Mouse (Mus musculus): Measurements from ENCODE around the gene B9d1. TPM values are rescaled to one million over a fixed set of nuclear protein-coding genes. Genes with fewer than 3 reads are reported as not detected.

Gene B9d1
- polyA plus RNA-seq, 1 experiment from 2014 or later = 36.1 TPM

DNA sequence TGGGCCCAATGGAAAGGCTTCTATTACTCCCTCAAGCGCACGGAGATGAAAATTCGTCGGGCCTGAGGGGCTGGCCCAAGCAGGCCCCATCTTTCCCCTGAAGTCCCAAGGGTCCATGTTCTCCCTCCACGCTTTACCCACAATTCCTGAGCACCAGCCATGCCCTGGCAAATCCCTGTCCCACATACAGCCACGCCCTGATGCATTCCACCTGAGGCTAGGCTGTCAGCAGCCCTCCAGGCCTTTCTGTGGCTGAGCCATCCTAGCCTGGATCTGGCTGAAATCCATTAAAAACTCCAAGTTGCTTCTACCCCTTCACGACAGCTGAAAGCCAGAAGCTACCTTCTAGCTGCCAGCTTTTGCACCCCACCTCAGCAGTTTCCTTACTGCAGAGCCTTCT, 17.0 kb upstream of the B9d1 start:
- peaks cover 34% of the 10 kb centered on the region for H3K36me3 ChIP-seq (ENCODE audit: control insufficient read depth, insufficient read depth)
- 87% methylated on average over 7 of the region's 7 CpGs for WGBS
- no peak overlapping the region for H3K4me2 ChIP-seq (ENCODE audit: low read length)
- no peak overlapping the region for H3K4me3 ChIP-seq (replicated peaks; ENCODE audit: low read length)
- H3K4me1 ChIP-seq (replicated peaks; ENCODE audit: control insufficient read depth, insufficient read depth, low read length) = peaks cover 74% of the 10 kb centered on the region
- no peak for ATAC-seq
- peak overlapping the region; percentile 53; the same call in 1 of the 2 replicates for H3K27ac ChIP-seq (ENCODE audit: low read length)
- H3K27me3 ChIP-seq (replicated peaks; ENCODE audit: control insufficient read depth, insufficient read depth, low read length) = no peaks in the 10 kb centered on the region
- H3K9ac ChIP-seq (replicated peaks; ENCODE audit: low read depth, low read length) = no peak overlapping the region
- no peaks in the 10 kb centered on the region for H3K9me3 ChIP-seq (ENCODE audit: control insufficient read depth, low read length)

DNA sequence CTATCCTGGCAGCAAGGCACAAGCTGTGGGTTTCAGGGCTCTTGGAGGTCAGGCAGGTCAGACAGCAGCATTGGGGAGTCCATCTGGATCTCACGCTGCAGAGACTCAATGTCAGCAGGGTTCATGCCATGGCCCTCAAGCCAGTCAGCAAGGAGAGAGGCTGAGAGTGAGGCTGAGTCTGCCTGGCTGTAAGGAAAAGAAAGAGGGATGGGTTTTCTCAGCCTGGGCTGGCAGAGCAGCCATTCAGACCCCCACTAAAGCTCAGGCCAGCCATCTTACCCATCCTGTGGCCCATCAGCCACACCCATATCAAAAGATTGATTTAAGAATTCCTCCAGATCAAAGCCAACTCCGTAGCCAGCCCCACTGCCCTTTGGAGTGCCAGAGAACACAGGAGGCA, 15.9 kb upstream of the B9d1 start:
- WGBS = 94% methylated on average over 2 of the region's 2 CpGs
- H3K36me3 ChIP-seq (ENCODE audit: control insufficient read depth, insufficient read depth) = peaks cover 34% of the 10 kb centered on the region
- H3K4me2 ChIP-seq (ENCODE audit: low read length) = no peak overlapping the region
- no peak overlapping the region for H3K4me3 ChIP-seq (replicated peaks; ENCODE audit: low read length)
- H3K4me1 ChIP-seq (replicated peaks; ENCODE audit: control insufficient read depth, insufficient read depth, low read length) = peaks cover 73% of the 10 kb centered on the region
- ATAC-seq = no peak
- H3K27ac ChIP-seq (ENCODE audit: low read length) = peak overlapping the region; percentile 24; the same call in 1 of the 2 replicates
- H3K9ac ChIP-seq (replicated peaks; ENCODE audit: low read depth, low read length) = no peak overlapping the region
- H3K9me3 ChIP-seq (ENCODE audit: control insufficient read depth, low read length) = no peaks in the 10 kb centered on the region
- H3K27me3 ChIP-seq (replicated peaks; ENCODE audit: control insufficient read depth, insufficient read depth, low read length) = no peaks in the 10 kb centered on the region

GRCm38 (mm10) chr11:61489874-61490273, 15.1 kb upstream of the B9d1 start:
- H3K4me2 ChIP-seq (ENCODE audit: low read length) = no peak overlapping the region
- peaks cover 65% of the 10 kb centered on the region for H3K4me1 ChIP-seq (replicated peaks; ENCODE audit: control insufficient read depth, insufficient read depth, low read length)
- no peaks in the 10 kb centered on the region for H3K27me3 ChIP-seq (replicated peaks; ENCODE audit: control insufficient read depth, insufficient read depth, low read length)
- H3K4me3 ChIP-seq (replicated peaks; ENCODE audit: low read length) = no peak overlapping the region
- peaks cover 34% of the 10 kb centered on the region for H3K36me3 ChIP-seq (ENCODE audit: control insufficient read depth, insufficient read depth)
- ATAC-seq = no peak
- H3K27ac ChIP-seq (ENCODE audit: low read length) = no peak overlapping the region
- no peaks in the 10 kb centered on the region for H3K9me3 ChIP-seq (ENCODE audit: control insufficient read depth, low read length)
- 90% methylated on average over 8 of the region's 8 CpGs for WGBS
- H3K9ac ChIP-seq (replicated peaks; ENCODE audit: low read depth, low read length) = no peak overlapping the region; the same call in 1 of the 2 replicates

DNA sequence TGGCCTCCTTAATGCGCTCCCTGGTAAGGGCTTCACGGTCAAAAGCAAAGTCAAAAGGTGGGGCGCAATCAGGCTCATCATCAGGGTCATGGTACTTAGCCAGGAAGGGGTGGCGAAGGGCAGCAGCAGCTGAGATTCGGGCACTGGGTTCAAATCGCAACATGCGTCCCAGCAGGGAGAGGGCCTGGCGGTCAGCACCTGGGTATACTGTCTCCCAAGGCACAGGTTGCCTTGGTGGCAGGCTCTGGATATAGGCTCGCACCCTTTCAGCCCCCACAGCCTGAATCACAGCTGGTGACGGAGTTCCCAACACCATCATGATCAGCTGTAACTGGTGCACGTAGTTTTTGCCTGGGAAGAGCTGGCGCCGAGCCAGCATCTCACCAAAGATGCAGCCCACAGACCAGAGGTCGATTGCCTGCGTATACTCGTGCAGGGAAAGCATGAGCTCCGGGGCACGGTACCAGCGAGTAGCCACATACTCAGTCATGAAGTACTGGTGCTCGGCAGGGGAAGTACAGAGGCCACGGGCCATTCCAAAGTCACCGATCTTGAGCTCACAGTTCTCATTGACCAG, 13.9 kb upstream of the B9d1 start:
- no peak overlapping the region for H3K4me2 ChIP-seq (ENCODE audit: low read length)
- ATAC-seq = no peak
- H3K4me3 ChIP-seq (replicated peaks; ENCODE audit: low read length) = no peak overlapping the region
- H3K4me1 ChIP-seq (replicated peaks; ENCODE audit: control insufficient read depth, insufficient read depth, low read length) = peaks cover 56% of the 10 kb centered on the region
- H3K9ac ChIP-seq (replicated peaks; ENCODE audit: low read depth, low read length) = no peak overlapping the region
- H3K27ac ChIP-seq (ENCODE audit: low read length) = no peak overlapping the region
- H3K9me3 ChIP-seq (ENCODE audit: control insufficient read depth, low read length) = no peaks in the 10 kb centered on the region
- peaks cover 34% of the 10 kb centered on the region for H3K36me3 ChIP-seq (ENCODE audit: control insufficient read depth, insufficient read depth)
- WGBS = 88% methylated on average over 22 of the region's 22 CpGs
- no peaks in the 10 kb centered on the region for H3K27me3 ChIP-seq (replicated peaks; ENCODE audit: control insufficient read depth, insufficient read depth, low read length)

- WGBS = 73% methylated on average over 12 of the region's 12 CpGs
- no peak for ATAC-seq
- H3K4me1 ChIP-seq (replicated peaks; ENCODE audit: control insufficient read depth, insufficient read depth, low read length) = peaks cover 41% of the 10 kb centered on the region
Measured at GRCm38 (mm10) chr11:61492749-61493401, 12.1 kb upstream of the B9d1 start.

GRCm38 (mm10) chr11:61493525-61494128, 11.3 kb upstream of the B9d1 start:
- WGBS = under 1% methylated on average over 33 of the region's 50 CpGs
- no peaks in the 10 kb centered on the region for H3K9me3 ChIP-seq (ENCODE audit: control insufficient read depth, low read length)
- peak; percentile 57 for ATAC-seq
- peaks cover 34% of the 10 kb centered on the region for H3K4me1 ChIP-seq (replicated peaks; ENCODE audit: control insufficient read depth, insufficient read depth, low read length)
- peak overlapping the region; percentile 91 for H3K9ac ChIP-seq (replicated peaks; ENCODE audit: low read depth, low read length)
- peaks cover 28% of the 10 kb centered on the region for H3K36me3 ChIP-seq (ENCODE audit: control insufficient read depth, insufficient read depth)
- H3K27me3 ChIP-seq (replicated peaks; ENCODE audit: control insufficient read depth, insufficient read depth, low read length) = no peaks in the 10 kb centered on the region
- peak overlapping the region; percentile 92 for H3K27ac ChIP-seq (ENCODE audit: low read length)
- H3K4me3 ChIP-seq (replicated peaks; ENCODE audit: low read length) = peak overlapping the region; percentile 57
- H3K4me2 ChIP-seq (ENCODE audit: low read length) = peak overlapping the region; percentile 89

More at GRCm38 (mm10) chr11:61492749-61493401, 12.1 kb upstream of the B9d1 start:
- peak overlapping the region; percentile 92; the same call in 1 of the 2 replicates for H3K27ac ChIP-seq (ENCODE audit: low read length)
- H3K4me3 ChIP-seq (replicated peaks; ENCODE audit: low read length) = peak overlapping the region; percentile 57
- H3K36me3 ChIP-seq (ENCODE audit: control insufficient read depth, insufficient read depth) = peaks cover 34% of the 10 kb centered on the region
- H3K4me2 ChIP-seq (ENCODE audit: low read length) = peak overlapping the region; percentile 89
- peak overlapping the region; percentile 91 for H3K9ac ChIP-seq (replicated peaks; ENCODE audit: low read depth, low read length)
- no peaks in the 10 kb centered on the region for H3K9me3 ChIP-seq (ENCODE audit: control insufficient read depth, low read length)
- H3K27me3 ChIP-seq (replicated peaks; ENCODE audit: control insufficient read depth, insufficient read depth, low read length) = no peaks in the 10 kb centered on the region

DNA sequence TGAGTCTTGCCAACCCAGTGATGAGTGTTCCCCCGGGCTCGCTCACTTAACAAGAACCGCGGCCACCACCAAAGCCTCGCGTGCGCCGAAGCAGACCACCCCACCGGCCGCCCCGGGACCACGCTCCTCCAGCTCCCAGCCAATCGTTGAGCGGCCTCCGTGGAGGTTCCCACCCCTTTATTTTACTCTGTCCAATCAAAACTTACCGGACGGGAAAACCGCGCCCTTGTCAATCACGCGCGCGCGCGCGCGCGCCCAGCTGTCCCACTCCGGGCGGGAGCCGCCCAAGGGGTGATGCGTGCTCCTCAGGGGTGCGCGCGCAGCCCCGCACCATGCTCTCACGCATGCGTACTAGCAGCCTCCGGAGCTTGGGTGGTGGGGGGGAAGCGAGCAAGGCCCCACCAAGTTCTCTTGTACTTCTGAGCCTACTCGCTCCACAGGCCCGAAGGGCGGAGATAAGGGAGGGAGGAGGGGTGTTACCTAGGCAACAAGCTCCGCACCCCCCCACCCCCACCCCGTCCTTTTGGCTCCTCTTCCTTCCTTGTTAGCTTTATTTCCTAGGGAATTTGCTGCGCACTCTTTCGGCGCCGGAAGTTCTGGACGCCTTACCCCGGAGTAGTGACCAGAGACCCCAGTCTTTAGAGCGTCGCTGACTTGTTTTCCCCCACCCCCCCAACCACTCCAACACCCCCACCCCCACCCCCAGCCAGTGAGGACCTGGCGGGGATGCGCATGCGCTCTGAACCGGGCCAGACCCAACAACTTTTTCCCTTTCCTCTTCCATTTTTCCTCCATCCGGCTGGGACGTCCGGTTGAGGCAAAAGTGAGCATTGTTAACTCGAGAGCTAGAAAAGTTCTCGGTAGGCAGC, 10.6 kb upstream of the B9d1 start, which contains the start of gene Mapk7:
TSS of gene Mapk7 (minus strand) at position 278 of the 869 bp plus-strand sequence.
- Histone ChIP-seq H3K4me2 (ENCODE audit: low read length) (peak within 1 kb of the TSS; percentile 89), H3K4me3 (replicated peaks; ENCODE audit: low read length) (peak within 1 kb of the TSS; percentile 57), H3K27ac (ENCODE audit: low read length) (peak within 1 kb of the TSS; percentile 92), H3K36me3 (ENCODE audit: control insufficient read depth, insufficient read depth) (peaks cover 22% of the 10 kb centered on the region), H3K27me3 (replicated peaks; ENCODE audit: control insufficient read depth, insufficient read depth, low read length) (no peaks in the 10 kb centered on the region), H3K9me3 (ENCODE audit: control insufficient read depth, low read length) (no peaks in the 10 kb centered on the region), H3K9ac (replicated peaks; ENCODE audit: low read depth, low read length) (peak within 1 kb of the TSS; percentile 91), H3K4me1 (replicated peaks; ENCODE audit: control insufficient read depth, insufficient read depth, low read length) (peaks cover 26% of the 10 kb centered on the region)
- peak; percentile 98 for ATAC-seq
- WGBS = under 1% methylated on average over 60 of the region's 62 CpGs

GRCm38 (mm10) chr11:61495528-61495927, 9.4 kb upstream of the B9d1 start:
- no peak overlapping the region for H3K27ac ChIP-seq (ENCODE audit: low read length)
- WGBS = 90% methylated on average over 2 of the region's 2 CpGs
- no peak overlapping the region for H3K4me2 ChIP-seq (ENCODE audit: low read length)
- H3K4me1 ChIP-seq (replicated peaks; ENCODE audit: control insufficient read depth, insufficient read depth, low read length) = peaks cover 25% of the 10 kb centered on the region
- ATAC-seq = no peak
- no peak overlapping the region for H3K9ac ChIP-seq (replicated peaks; ENCODE audit: low read depth, low read length)
- no peaks in the 10 kb centered on the region for H3K9me3 ChIP-seq (ENCODE audit: control insufficient read depth, low read length)
- no peak overlapping the region for H3K4me3 ChIP-seq (replicated peaks; ENCODE audit: low read length)
- H3K27me3 ChIP-seq (replicated peaks; ENCODE audit: control insufficient read depth, insufficient read depth, low read length) = no peaks in the 10 kb centered on the region
- H3K36me3 ChIP-seq (ENCODE audit: control insufficient read depth, insufficient read depth) = peaks cover 15% of the 10 kb centered on the region

- no peak for ATAC-seq
- no peaks in the 10 kb centered on the region for H3K36me3 ChIP-seq (ENCODE audit: control insufficient read depth, insufficient read depth)
- H3K27ac ChIP-seq (ENCODE audit: low read length) = no peak overlapping the region
- 78% methylated on average over 1 of the region's 1 CpGs for WGBS
- no peak overlapping the region for H3K9ac ChIP-seq (replicated peaks; ENCODE audit: low read depth, low read length)
- no peaks in the 10 kb centered on the region for H3K9me3 ChIP-seq (ENCODE audit: control insufficient read depth, low read length)
- H3K27me3 ChIP-seq (replicated peaks; ENCODE audit: control insufficient read depth, insufficient read depth, low read length) = no peaks in the 10 kb centered on the region
- H3K4me1 ChIP-seq (replicated peaks; ENCODE audit: control insufficient read depth, insufficient read depth, low read length) = peaks cover 12% of the 10 kb centered on the region
- no peak overlapping the region for H3K4me2 ChIP-seq (ENCODE audit: low read length)
- H3K4me3 ChIP-seq (replicated peaks; ENCODE audit: low read length) = no peak overlapping the region
Measured at GRCm38 (mm10) chr11:61497490-61497889, 7.5 kb upstream of the B9d1 start.
